Mouse (Mus musculus): ENCODE data around the gene Ccdc58. TPM values are rescaled to one million over a fixed set of nuclear protein-coding genes. Genes with fewer than 3 reads are reported as not detected.
"Not testable (repeated sequence)": the region's sequence is repeated elsewhere in the genome, so short reads cannot be mapped to it uniquely, and the experiment has no call there.

Ccdc58 gene
- 87.5 and 89.1 TPM in 2 replicates for polyA plus RNA-seq (2014; fragmentation: Nextera tagmentation; extraction: Ambion mirVana)

- H3K27me3 ChIP-seq (ENCODE audit: control insufficient read depth, insufficient read depth, low read length) = no peaks in the 10 kb centered on the region
- peak within 1 kb of the TSS; percentile 95 for H3K9ac ChIP-seq (ENCODE audit: low read depth, low read length)
- peak within 1 kb of the TSS; percentile 77 for H3K4me3 ChIP-seq (ENCODE audit: low read depth, low read length)
- peak within 1 kb of the TSS; percentile 74 for H3K4me2 ChIP-seq
- under 1% methylated on average over 80 of the region's 81 CpGs for WGBS (ENCODE audit: insufficient replicate concordance)
- H3K36me3 ChIP-seq (ENCODE audit: control insufficient read depth, insufficient read depth, low read length) = no peaks in the 10 kb centered on the region; the same call in 1 of the 2 replicates
- H3K27ac ChIP-seq (ENCODE audit: low read depth, low read length) = peak within 1 kb of the TSS; percentile 100
- H3K4me1 ChIP-seq (ENCODE audit: control insufficient read depth, insufficient read depth, low read length) = peaks cover 24% of the 10 kb centered on the region
- peak; percentile 94 for ATAC-seq (replicated peaks; ENCODE audit: insufficient number of reproducible peaks, low FRiP score, low TSS enrichment)
- H3K9me3 ChIP-seq (replicated peaks; ENCODE audit: control insufficient read depth, low read length) = no peaks in the 10 kb centered on the region
Measured at GRCm38 (mm10) chr16:36071450-36072379, at the start of gene Ccdc58, which contains the start of gene Fam162a. Gene Ccdc58 (plus strand): TSS chr16:36071685. Gene Fam162a (minus strand): TSS chr16:36071594.

GRCm38 (mm10) chr16:36028120-36028519, 43.4 kb upstream of the Ccdc58 start:
- not testable (repeated sequence) for H3K27ac ChIP-seq (ENCODE audit: low read depth, low read length); H3K9me3 ChIP-seq (replicated peaks; ENCODE audit: control insufficient read depth, low read length); H3K9ac ChIP-seq (ENCODE audit: low read depth, low read length); H3K36me3 ChIP-seq (ENCODE audit: control insufficient read depth, insufficient read depth, low read length); H3K27me3 ChIP-seq (ENCODE audit: control insufficient read depth, insufficient read depth, low read length); H3K4me1 ChIP-seq (ENCODE audit: control insufficient read depth, insufficient read depth, low read length); H3K4me2 ChIP-seq; H3K4me3 ChIP-seq (ENCODE audit: low read depth, low read length); ATAC-seq (replicated peaks; ENCODE audit: insufficient number of reproducible peaks, low FRiP score, low TSS enrichment)
- 81% methylated on average over 1 of the region's 2 CpGs for WGBS (ENCODE audit: insufficient replicate concordance)

- Histone ChIP-seq H3K4me1 (ENCODE audit: control insufficient read depth, insufficient read depth, low read length) (peaks cover 14% of the 10 kb centered on the region; the same call in 1 of the 2 replicates), H3K36me3 (ENCODE audit: control insufficient read depth, insufficient read depth, low read length) (peaks cover 13% of the 10 kb centered on the region), H3K9me3 (replicated peaks; ENCODE audit: control insufficient read depth, low read length) (no peaks in the 10 kb centered on the region), H3K27ac (ENCODE audit: low read depth, low read length) (peak within 1 kb of the TSS; percentile 87), H3K4me3 (ENCODE audit: low read depth, low read length) (peak within 1 kb of the TSS; percentile 73), H3K27me3 (ENCODE audit: control insufficient read depth, insufficient read depth, low read length) (no peaks in the 10 kb centered on the region), H3K9ac (ENCODE audit: low read depth, low read length) (peak within 1 kb of the TSS; percentile 87), H3K4me2 (peak within 1 kb of the TSS; percentile 84)
- WGBS (ENCODE audit: insufficient replicate concordance) = 2% methylated on average over 39 of the region's 39 CpGs
- ATAC-seq (replicated peaks; ENCODE audit: insufficient number of reproducible peaks, low FRiP score, low TSS enrichment) = peak; percentile 93
Measured at GRCm38 (mm10) chr16:36040640-36041624, 30.6 kb upstream of the Ccdc58 start, which contains the start of gene Wdr5b. Gene Wdr5b (plus strand): TSS chr16:36041190.

GRCm38 (mm10) chr16:36041625-36042020, 29.9 kb upstream of the Ccdc58 start:
- H3K4me2 ChIP-seq = peak overlapping the region; percentile 84
- ATAC-seq (replicated peaks; ENCODE audit: insufficient number of reproducible peaks, low FRiP score, low TSS enrichment) = no peak
- H3K4me1 ChIP-seq (ENCODE audit: control insufficient read depth, insufficient read depth, low read length) = peaks cover 14% of the 10 kb centered on the region; the same call in 1 of the 2 replicates
- 24% methylated on average over 11 of the region's 11 CpGs for WGBS (ENCODE audit: insufficient replicate concordance)
- no peaks in the 10 kb centered on the region for H3K27me3 ChIP-seq (ENCODE audit: control insufficient read depth, insufficient read depth, low read length)
- peak overlapping the region; percentile 73 for H3K4me3 ChIP-seq (ENCODE audit: low read depth, low read length)
- H3K9me3 ChIP-seq (replicated peaks; ENCODE audit: control insufficient read depth, low read length) = no peaks in the 10 kb centered on the region
- H3K36me3 ChIP-seq (ENCODE audit: control insufficient read depth, insufficient read depth, low read length) = peaks cover 17% of the 10 kb centered on the region
- H3K27ac ChIP-seq (ENCODE audit: low read depth, low read length) = peak overlapping the region; percentile 87
- H3K9ac ChIP-seq (ENCODE audit: low read depth, low read length) = peak overlapping the region; percentile 87

- Histone ChIP-seq H3K9me3 (replicated peaks; ENCODE audit: control insufficient read depth, low read length) (no peaks in the 10 kb centered on the region), H3K4me3 (ENCODE audit: low read depth, low read length) (no peak overlapping the region), H3K27me3 (ENCODE audit: control insufficient read depth, insufficient read depth, low read length) (no peaks in the 10 kb centered on the region), H3K27ac (ENCODE audit: low read depth, low read length) (no peak overlapping the region), H3K36me3 (ENCODE audit: control insufficient read depth, insufficient read depth, low read length) (peaks cover 26% of the 10 kb centered on the region), H3K9ac (ENCODE audit: low read depth, low read length) (no peak overlapping the region), H3K4me2 (no peak overlapping the region; the same call in 1 of the 2 replicates), H3K4me1 (ENCODE audit: control insufficient read depth, insufficient read depth, low read length) (peaks cover 14% of the 10 kb centered on the region; the same call in 1 of the 2 replicates)
- 60% methylated on average over 10 of the region's 10 CpGs for WGBS (ENCODE audit: insufficient replicate concordance)
- no peak for ATAC-seq (replicated peaks; ENCODE audit: insufficient number of reproducible peaks, low FRiP score, low TSS enrichment)
Measured at GRCm38 (mm10) chr16:36043073-36043472, 28.4 kb upstream of the Ccdc58 start.

- 84% methylated on average over 4 of the region's 4 CpGs for WGBS (ENCODE audit: insufficient replicate concordance)
- H3K9ac ChIP-seq (ENCODE audit: low read depth, low read length) = no peak overlapping the region
- peaks cover 33% of the 10 kb centered on the region for H3K36me3 ChIP-seq (ENCODE audit: control insufficient read depth, insufficient read depth, low read length)
- peaks cover 14% of the 10 kb centered on the region; the same call in 1 of the 2 replicates for H3K4me1 ChIP-seq (ENCODE audit: control insufficient read depth, insufficient read depth, low read length)
- no peaks in the 10 kb centered on the region for H3K27me3 ChIP-seq (ENCODE audit: control insufficient read depth, insufficient read depth, low read length)
- no peaks in the 10 kb centered on the region for H3K9me3 ChIP-seq (replicated peaks; ENCODE audit: control insufficient read depth, low read length)
- no peak overlapping the region for H3K27ac ChIP-seq (ENCODE audit: low read depth, low read length)
- H3K4me2 ChIP-seq = no peak overlapping the region
- H3K4me3 ChIP-seq (ENCODE audit: low read depth, low read length) = no peak overlapping the region
- ATAC-seq (replicated peaks; ENCODE audit: insufficient number of reproducible peaks, low FRiP score, low TSS enrichment) = no peak
Measured at GRCm38 (mm10) chr16:36043964-36044363, 27.5 kb upstream of the Ccdc58 start.

- peaks cover 10% of the 10 kb centered on the region; the same call in 1 of the 2 replicates for H3K4me1 ChIP-seq (ENCODE audit: control insufficient read depth, insufficient read depth, low read length)
- H3K9me3 ChIP-seq (replicated peaks; ENCODE audit: control insufficient read depth, low read length) = no peaks in the 10 kb centered on the region
- H3K9ac ChIP-seq (ENCODE audit: low read depth, low read length) = no peak overlapping the region
- no peaks in the 10 kb centered on the region for H3K27me3 ChIP-seq (ENCODE audit: control insufficient read depth, insufficient read depth, low read length)
- ATAC-seq (replicated peaks; ENCODE audit: insufficient number of reproducible peaks, low FRiP score, low TSS enrichment) = no peak
- H3K4me3 ChIP-seq (ENCODE audit: low read depth, low read length) = no peak overlapping the region
- no peak overlapping the region for H3K4me2 ChIP-seq
- peaks cover 49% of the 10 kb centered on the region for H3K36me3 ChIP-seq (ENCODE audit: control insufficient read depth, insufficient read depth, low read length)
- no peak overlapping the region for H3K27ac ChIP-seq (ENCODE audit: low read depth, low read length)
- WGBS (ENCODE audit: insufficient replicate concordance) = 88% methylated on average over 4 of the region's 4 CpGs
Measured at GRCm38 (mm10) chr16:36047538-36047937, 23.9 kb upstream of the Ccdc58 start.

GRCm38 (mm10) chr16:36051491-36051890, 20.0 kb upstream of the Ccdc58 start:
- WGBS (ENCODE audit: insufficient replicate concordance) = 88% methylated on average over 6 of the region's 6 CpGs
- ATAC-seq (replicated peaks; ENCODE audit: insufficient number of reproducible peaks, low FRiP score, low TSS enrichment) = no peak
- H3K36me3 ChIP-seq (ENCODE audit: control insufficient read depth, insufficient read depth, low read length) = peaks cover 39% of the 10 kb centered on the region

More at GRCm38 (mm10) chr16:36051491-36051890, 20.0 kb upstream of the Ccdc58 start:
- H3K27ac ChIP-seq (ENCODE audit: low read depth, low read length) = no peak overlapping the region
- H3K4me1 ChIP-seq (ENCODE audit: control insufficient read depth, insufficient read depth, low read length) = peaks cover 14% of the 10 kb centered on the region
- H3K4me2 ChIP-seq = no peak overlapping the region
- H3K4me3 ChIP-seq (ENCODE audit: low read depth, low read length) = no peak overlapping the region
- H3K9me3 ChIP-seq (replicated peaks; ENCODE audit: control insufficient read depth, low read length) = no peaks in the 10 kb centered on the region
- H3K9ac ChIP-seq (ENCODE audit: low read depth, low read length) = no peak overlapping the region
- no peaks in the 10 kb centered on the region for H3K27me3 ChIP-seq (ENCODE audit: control insufficient read depth, insufficient read depth, low read length)

Measured in heart, embryonic 11.5 days (tissue).